Comparison of ENCODE assay signal across 10 mouse cellular contexts in the genomic region with DNA sequence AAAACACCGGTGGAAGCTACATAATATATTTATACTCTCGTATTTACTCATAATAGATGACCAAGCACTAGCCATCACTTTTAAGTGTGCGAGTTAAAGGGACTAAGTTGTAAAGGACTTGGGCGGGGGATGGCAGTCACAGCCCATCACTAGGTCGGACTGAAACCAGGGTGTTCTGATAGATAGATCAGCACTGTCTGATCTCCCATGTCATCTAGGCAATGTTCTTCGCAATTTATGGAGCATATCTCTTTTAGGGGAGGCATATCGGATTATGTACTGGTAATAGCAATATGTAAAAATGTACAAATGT. TPM values are rescaled to one million over a fixed set of nuclear protein-coding genes. Genes with fewer than 3 reads are reported as not detected.
DNase-seq lines count a peak whose midpoint lies in the region; ATAC-seq and TF ChIP-seq lines count a peak whose summit lies in the region.
"Had no signal": no experiment of that assay in that cellular context is flagged by ENCODE, and none has a peak within 500 bp of the region (broad histone marks: within the 10 kb centered on the region; RNA-seq: fewer than 3 reads in every experiment).

No protein-coding gene starts in this region.

- H3K4me3 ChIP-seq in heart, embryonic 13.5 days = peak overlapping the region; percentile 67
- H3K4me3 ChIP-seq in bone marrow macrophage, adult 2 months (ENCODE audit: insufficient read depth, low read length) = peak overlapping the region; percentile 70; the same call in 1 of the 2 replicates
- peak overlapping the region; percentile 61 for H3K4me3 ChIP-seq in hindbrain, embryonic 12.5 days
- peak overlapping the region; percentile 61 for H3K4me3 ChIP-seq in midbrain, embryonic 14.5 days (replicated peaks; ENCODE audit: low read depth, low read length)

- no peak for TF ChIP-seq POLR2A in bone marrow macrophage, adult 2 months (IDR thresholded peaks at IDR 0.05; ENCODE audit: borderline replicate concordance, low read depth, low read length)

- H3K4me1 ChIP-seq in heart, embryonic 13.5 days = 0 out of 2 replicates have a peak, but pooled peaks cover 3% of the 10 kb centered on the region
- no peaks in the 10 kb centered on the region for H3K4me1 ChIP-seq in bone marrow macrophage, adult 2 months (ENCODE audit: control insufficient read depth, insufficient read depth, low read length)
- no peaks in the 10 kb centered on the region; the same call in 1 of the 2 replicates for H3K4me1 ChIP-seq in hindbrain, embryonic 12.5 days
- H3K4me1 ChIP-seq in midbrain, embryonic 14.5 days (ENCODE audit: control insufficient read depth, insufficient read depth, low read length) = 0 out of 2 replicates have a peak, but pooled peaks cover 4% of the 10 kb centered on the region

- DNase-seq in heart, adult 18-20 months = no peak
- no peak for DNase-seq in midbrain, embryonic 14.5 days
- no peak for DNase-seq in urinary bladder, postnatal 14 days (ENCODE audit: low spot score)
- no peak for DNase-seq in right cerebral cortex, postnatal 25 days

- H3K27me3 ChIP-seq in heart, embryonic 13.5 days (replicated peaks) = no peaks in the 10 kb centered on the region
- 0 out of 2 replicates have a peak, but pooled peaks cover 3% of the 10 kb centered on the region for H3K27me3 ChIP-seq in hindbrain, embryonic 12.5 days
- H3K27me3 ChIP-seq in midbrain, embryonic 14.5 days (ENCODE audit: control insufficient read depth, insufficient read depth, low read length) = peaks cover 5% of the 10 kb centered on the region; the same call in 1 of the 2 replicates
- H3K27me3 ChIP-seq: CH12.LX had no signal

- H3K4me2 ChIP-seq in heart, embryonic 13.5 days = peak overlapping the region; percentile 72
- H3K4me2 ChIP-seq in hindbrain, embryonic 12.5 days (replicated peaks) = peak overlapping the region; percentile 64
- peak overlapping the region; percentile 91 for H3K4me2 ChIP-seq in midbrain, embryonic 14.5 days (ENCODE audit: low read length)

- no peak for TF ChIP-seq CTCF in bone marrow macrophage, adult 2 months (IDR thresholded peaks at IDR 0.05; ENCODE audit: low read depth, low read length)

- no peaks in the 10 kb centered on the region for H3K36me3 ChIP-seq in heart, embryonic 13.5 days
- no peaks in the 10 kb centered on the region for H3K36me3 ChIP-seq in hindbrain, embryonic 12.5 days
- no peaks in the 10 kb centered on the region for H3K36me3 ChIP-seq in midbrain, embryonic 14.5 days (ENCODE audit: control insufficient read depth, insufficient read depth, low read length)

- no peak for ATAC-seq in heart, embryonic 13.5 days (ENCODE audit: extremely low read depth, insufficient number of reproducible peaks, low FRiP score, low TSS enrichment)
- ATAC-seq in hindbrain, embryonic 12.5 days (ENCODE audit: low FRiP score) = peak; percentile 26; the same call in 1 of the 2 replicates
- no peak for ATAC-seq in midbrain, embryonic 14.5 days (ENCODE audit: low FRiP score, low TSS enrichment)
- no peak for ATAC-seq in erythroblast, adult 5-6 weeks (replicated peaks; ENCODE audit: low FRiP score, poor library complexity, severe bottlenecking)

- H3K27ac ChIP-seq in heart, embryonic 13.5 days (replicated peaks) = no peak overlapping the region
- H3K27ac ChIP-seq in bone marrow macrophage, adult 2 months (ENCODE audit: insufficient read depth, low read depth, low read length) = no peak overlapping the region
- no peak overlapping the region for H3K27ac ChIP-seq in hindbrain, embryonic 12.5 days
- H3K27ac ChIP-seq in midbrain, embryonic 14.5 days (replicated peaks; ENCODE audit: low read depth, low read length) = no peak overlapping the region

- 20% methylated on average over 7 of the region's 7 CpGs for WGBS in heart, embryonic 13.5 days
- 18% methylated on average over 7 of the region's 7 CpGs for WGBS in hindbrain, embryonic 12.5 days
- 19% methylated on average over 7 of the region's 7 CpGs for WGBS in midbrain, embryonic 14.5 days

- peak overlapping the region; percentile 79 for H3K9ac ChIP-seq in heart, embryonic 13.5 days
- H3K9ac ChIP-seq in hindbrain, embryonic 12.5 days = peak overlapping the region; percentile 67; the same call in 1 of the 2 replicates
- peak overlapping the region; percentile 67 for H3K9ac ChIP-seq in midbrain, embryonic 14.5 days (replicated peaks; ENCODE audit: low read length)

- no peaks in the 10 kb centered on the region for H3K9me3 ChIP-seq in heart, embryonic 13.5 days
- no peaks in the 10 kb centered on the region for H3K9me3 ChIP-seq in hindbrain, embryonic 12.5 days (replicated peaks)
- no peaks in the 10 kb centered on the region for H3K9me3 ChIP-seq in midbrain, embryonic 14.5 days (ENCODE audit: control insufficient read depth, low read length)

RNA-seq across cellular contexts. Expression of a gene that starts 1.1 kb away (rescaled TPM):
- polyA plus RNA-seq in heart, embryonic 13.5 days (2015; fragmentation: Nextera tagmentation; extraction: Ambion mirVana) = 12.8 TPM in 2 replicates
- 10 to 100 TPM; 15.6 to 18.8 TPM for total RNA-seq in heart, adult 18-20 months (2021)
- 0.61 and 0.78 TPM in 2 replicates for polyA plus RNA-seq in bone marrow macrophage, adult 2 months (2012; ENCODE audit: insufficient read depth, insufficient read length, missing spikeins)
- polyA plus RNA-seq in hindbrain, embryonic 12.5 days (2016; fragmentation: Nextera tagmentation; extraction: Ambion mirVana) = 18.6 and 27.4 TPM in 2 replicates
- polyA plus RNA-seq in midbrain, embryonic 14.5 days (2014; fragmentation: Nextera tagmentation; extraction: Ambion mirVana) = 10.3 and 12.2 TPM in 2 replicates
- not detected in 2 replicates for total RNA-seq in erythroblast, adult 5-6 weeks (2015; ENCODE audit: low replicate concordance)
- total RNA-seq in erythroblast, adult 5-6 weeks (2017; ENCODE audit: low replicate concordance) = not detected in 2 replicates
- total RNA-seq: CH12.LX; neutrophil, adult 5-6 weeks had no signal
